Mouse (Mus musculus) heart, adult 2 months (tissue): Measurements from ENCODE around the gene Ms4a10. TPM values are rescaled to one million over a fixed set of nuclear protein-coding genes. Genes with fewer than 3 reads are reported as not detected.

Source experiments
- DNase-seq, 2 experiments: peaks; one replicate each; pipeline ENCODE4 v3.0.0; 2021
- H3K27ac ChIP-seq: fragments of 200-600 bp; 2 replicates; pipeline ENCODE4 v1.8.1; 2022
- H3K27me3 ChIP-seq: fragments of 200-500 bp; 2 replicates; pipeline ENCODE4 v1.6.1; 2012; ENCODE audit warnings: mild to moderate bottlenecking, low read length, inconsistent platforms, mixed read lengths; ENCODE audit not compliant: control insufficient read depth, insufficient read depth
- H3K36me3 ChIP-seq: fragments of 200-500 bp; 2 replicates; pipeline ENCODE4 v1.6.1; 2012; ENCODE audit warnings: low read length, inconsistent platforms; ENCODE audit not compliant: control insufficient read depth, insufficient read depth
- H3K4me1 ChIP-seq: fragments of 200-500 bp; 2 replicates; pipeline ENCODE4 v1.6.1; 2011; ENCODE audit warnings: low read length; ENCODE audit not compliant: control insufficient read depth, insufficient read depth
- H3K4me3 ChIP-seq: fragments of 200-600 bp; 2 replicates; pipeline ENCODE4 v1.8.1; 2022
- H3K79me2 ChIP-seq: fragments of 200-500 bp; replicated peaks from 2 replicates; pipeline ENCODE4 v1.6.1; 2012; ENCODE audit warnings: mild to moderate bottlenecking, inconsistent platforms, low read length, moderate library complexity, mixed read lengths; ENCODE audit not compliant: control insufficient read depth, insufficient read depth
- H3K9ac ChIP-seq: fragments of 200-500 bp; 2 replicates; pipeline ENCODE4 v1.6.1; 2012; ENCODE audit warnings: low read depth, mild to moderate bottlenecking, control low read depth, inconsistent platforms, low read length, mixed read lengths
- CTCF ChIP-seq: fragments of 200-600 bp; IDR thresholded peaks from 2 replicates; pipeline ENCODE4 v1.8.1; 2022; ENCODE audit warnings: antibody characterized with exemption, mild to moderate bottlenecking, moderate library complexity
- EP300 ChIP-seq: fragments of 200-500 bp; IDR thresholded peaks from 2 replicates; pipeline ENCODE4 v1.6.1; 2011; ENCODE audit warnings: low read depth, low read length, control low read depth; ENCODE audit not compliant: insufficient read depth
- POLR2A ChIP-seq: fragments of 200-500 bp; IDR thresholded peaks from 2 replicates; pipeline ENCODE4 v1.6.1; 2011; ENCODE audit warnings: mild to moderate bottlenecking, low read depth, low read length, control low read depth; ENCODE audit not compliant: insufficient read depth
- WGBS: fragments of 180-500 bp; shearing (Covaris S2); methylation state at CpG from one replicate; pipeline ENCODE4 v1.1.7; 2018; 5-methylcytosine and 5-hydroxymethylcytosine counted together
- intact Hi-C: fragments of 180-260 bp; cut with DNase I; formaldehyde crosslinking; loops from one replicate; pipeline ENCODE4 v1.15.1; 2025
- polyA plus RNA-seq: library from polyadenylated mRNA; depleted of rRNA; stranded (reverse); fragments of >200 nt; gene quantifications from 2 replicates; pipeline ENCODE4 v1.2.3, GENCODE M21; 2012
- total RNA-seq, 2 experiments: library from RNA; stranded (reverse); gene quantifications; 2 replicates each; pipeline ENCODE4 v1.2.3; 2021

Gene Ms4a10
- total and polyA plus RNA-seq, 3 experiments: not detected

DNA sequence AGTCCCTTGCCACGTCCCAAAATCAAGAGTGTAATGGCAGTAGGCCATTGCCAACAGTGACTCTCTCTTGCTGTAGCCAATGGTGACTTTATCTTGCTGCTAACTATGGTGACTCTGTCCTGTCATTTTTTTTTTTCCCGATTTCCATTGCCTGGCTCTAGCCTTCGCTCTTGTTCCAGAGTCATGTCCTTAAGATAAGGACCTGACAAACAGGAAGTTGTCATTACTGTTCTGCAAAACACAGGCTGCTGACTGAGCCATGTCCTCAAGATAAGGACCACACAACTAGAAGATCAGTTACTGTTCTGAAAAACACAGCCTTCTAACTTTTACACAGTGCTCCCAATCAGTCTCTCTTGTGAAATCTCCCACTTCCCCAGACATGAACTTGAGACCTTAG lies 4.0 kb downstream of the Ms4a10 start:
- no peaks in the 10 kb centered on the region for H3K27me3 ChIP-seq
- H3K9ac ChIP-seq: no peak overlapping the region
- DNase-seq: no peak
- H3K4me3 ChIP-seq: no peak overlapping the region
- H3K4me1 ChIP-seq: no peaks in the 10 kb centered on the region
- intact Hi-C loops: no loop called here
- H3K27ac ChIP-seq: no peak overlapping the region
- 12% methylated on average over 3 of the region's 3 CpGs for WGBS
- no peaks in the 10 kb centered on the region for H3K36me3 ChIP-seq
- H3K79me2 ChIP-seq: no peaks in the 10 kb centered on the region
- TF ChIP-seq CTCF (no peak), POLR2A (no peak), EP300 (no peak)

DNA sequence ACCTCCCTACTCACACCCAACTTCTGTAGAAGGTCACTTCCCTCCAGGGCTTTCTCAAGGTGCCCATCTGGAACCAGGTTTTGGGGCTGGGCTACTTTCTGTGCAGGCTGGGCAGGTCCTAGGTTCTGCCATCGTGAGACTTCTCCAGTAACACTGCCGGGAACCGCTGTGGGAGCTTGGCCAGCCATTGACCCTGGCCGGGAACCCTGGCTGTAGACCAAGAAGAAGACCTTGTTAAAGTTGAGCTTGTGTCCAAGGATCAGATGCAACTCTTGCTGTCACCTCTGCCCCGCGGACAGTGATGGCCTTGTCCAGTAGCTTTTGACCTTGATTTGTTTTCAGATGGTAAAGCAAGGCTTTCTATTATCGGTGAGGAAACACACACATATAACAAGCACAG lies 5.9 kb downstream of the Ms4a10 start:
- WGBS: 83% methylated on average over 7 of the region's 7 CpGs
- H3K27ac ChIP-seq: no peak overlapping the region
- no peak overlapping the region for H3K9ac ChIP-seq
- no peaks in the 10 kb centered on the region for H3K4me1 ChIP-seq
- no peaks in the 10 kb centered on the region for H3K36me3 ChIP-seq
- intact Hi-C loops: no loop called here
- no peak for DNase-seq
- no peaks in the 10 kb centered on the region for H3K27me3 ChIP-seq
- H3K4me3 ChIP-seq: no peak overlapping the region
- H3K79me2 ChIP-seq: no peaks in the 10 kb centered on the region
- TF ChIP-seq EP300 (no peak), CTCF (no peak), POLR2A (no peak)

DNA sequence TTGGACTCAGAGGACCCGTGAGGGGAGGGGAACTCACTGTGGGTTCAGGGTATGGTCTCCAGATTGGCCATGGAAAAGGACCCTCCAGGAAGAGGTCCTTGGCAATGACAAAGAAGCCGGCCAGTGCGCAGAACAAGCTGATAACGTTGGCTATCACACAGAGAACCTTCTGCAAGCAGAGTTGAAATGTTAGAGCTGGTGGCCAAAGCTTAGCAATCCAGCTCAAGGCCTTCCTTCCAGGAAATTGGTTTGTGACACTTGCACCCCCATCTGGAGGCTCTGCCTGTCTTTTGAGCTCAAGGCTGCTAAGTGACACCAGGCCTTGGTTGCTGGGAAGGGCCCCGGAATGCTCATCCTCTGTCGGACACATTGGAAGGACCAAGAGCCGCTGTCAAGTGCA lies 8.7 kb downstream of the Ms4a10 start:
- H3K36me3 ChIP-seq: no peaks in the 10 kb centered on the region
- H3K27me3 ChIP-seq: no peaks in the 10 kb centered on the region
- no peak for DNase-seq
- no peaks in the 10 kb centered on the region for H3K79me2 ChIP-seq
- 72% methylated on average over 7 of the region's 7 CpGs for WGBS
- TF ChIP-seq CTCF: no peak
- TF ChIP-seq EP300: no peak
- TF ChIP-seq POLR2A: no peak
- intact Hi-C loops: no loop called here
- no peak overlapping the region for H3K27ac ChIP-seq
- H3K4me1 ChIP-seq: no peaks in the 10 kb centered on the region
- H3K4me3 ChIP-seq: no peak overlapping the region
- H3K9ac ChIP-seq: no peak overlapping the region

DNA sequence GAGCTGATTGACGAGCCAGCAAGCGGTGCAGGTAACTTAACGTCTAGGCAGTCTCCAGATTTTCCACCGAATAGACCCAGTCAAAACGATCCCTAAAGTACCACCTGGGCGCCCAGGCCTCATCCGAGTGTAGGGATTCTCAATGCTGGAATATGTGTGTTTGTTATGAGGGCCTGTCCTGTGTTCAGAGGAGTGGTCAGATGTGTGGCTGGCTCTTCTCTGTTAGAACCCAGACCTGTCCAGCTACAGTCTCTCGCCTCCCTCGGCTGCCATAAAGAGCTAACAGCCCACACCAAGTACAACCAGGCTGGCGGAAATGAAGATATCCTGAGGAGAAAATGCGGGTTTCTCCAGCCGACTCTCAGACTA lies 14.5 kb downstream of the Ms4a10 start:
- TF ChIP-seq CTCF (no peak), POLR2A (no peak), EP300 (no peak)
- Histone ChIP-seq H3K27ac (no peak overlapping the region), H3K9ac (no peak overlapping the region), H3K36me3 (no peaks in the 10 kb centered on the region), H3K4me1 (no peaks in the 10 kb centered on the region), H3K27me3 (no peaks in the 10 kb centered on the region), H3K4me3 (no peak overlapping the region), H3K79me2 (no peaks in the 10 kb centered on the region)
- DNase-seq: no peak
- WGBS: 42% methylated on average over 12 of the region's 12 CpGs
- intact Hi-C loops: loop anchor here (2.0 to 5.0 kb wide), 4 partner anchors 51 to 295 kb away; partner anchors contain the start of gene Cd6

DNA sequence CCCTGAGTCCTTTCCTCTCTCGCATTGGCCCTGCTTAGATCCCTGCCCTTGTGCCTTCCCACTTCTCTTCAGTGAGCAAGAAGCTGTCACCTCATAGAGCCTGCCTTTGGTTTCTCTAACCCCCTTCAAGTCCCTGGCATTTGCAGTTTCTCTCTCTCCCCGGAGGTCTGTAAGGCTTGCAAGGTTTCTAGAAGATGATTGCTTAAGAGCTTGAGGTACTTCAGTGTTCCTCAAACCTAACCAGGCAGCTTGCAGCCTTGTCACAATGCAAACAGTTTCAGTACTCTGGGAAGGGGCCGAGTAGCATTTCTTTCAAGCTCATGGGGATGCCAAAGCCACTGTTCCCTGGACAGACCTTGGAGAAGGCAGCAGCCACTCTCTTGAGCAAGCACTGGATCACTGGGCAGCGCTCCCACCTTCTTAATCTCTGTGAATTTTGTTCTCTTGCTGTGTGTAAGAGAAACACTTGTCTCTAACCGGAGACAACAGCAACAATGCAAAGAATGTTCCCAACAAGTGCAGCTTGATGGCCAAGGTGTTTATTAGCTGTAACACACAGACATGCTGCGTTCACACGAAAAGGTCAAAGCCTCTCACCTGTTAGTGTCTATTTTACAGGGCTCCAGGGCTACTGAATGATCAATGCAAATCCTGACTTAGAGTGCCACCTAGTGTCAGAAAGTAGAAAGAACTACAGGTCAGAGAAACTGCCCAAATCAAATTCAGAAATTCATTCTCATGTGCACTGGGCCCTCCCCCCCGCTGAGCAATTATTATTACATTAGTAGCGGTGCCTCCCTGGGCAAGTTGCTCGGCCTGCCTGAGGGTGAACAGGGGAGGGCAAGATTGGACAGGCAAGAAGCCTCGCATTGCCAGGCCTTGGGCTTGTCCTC lies 15.1 kb downstream of the Ms4a10 start:
- Histone ChIP-seq H3K9ac (no peak overlapping the region), H3K4me1 (no peaks in the 10 kb centered on the region), H3K79me2 (no peaks in the 10 kb centered on the region), H3K27ac (no peak overlapping the region), H3K4me3 (no peak overlapping the region), H3K36me3 (no peaks in the 10 kb centered on the region), H3K27me3 (no peaks in the 10 kb centered on the region)
- DNase-seq: no peak
- 0 out of 2 replicates have a peak, but pooled peaks have one; percentile 24 for TF ChIP-seq EP300
- peak; percentile 88 for TF ChIP-seq CTCF
- no peak for TF ChIP-seq POLR2A
- WGBS: 27% methylated on average over 11 of the region's 11 CpGs
- intact Hi-C loops: loop anchor here (2.0 to 5.0 kb wide), 4 partner anchors 51 to 295 kb away; partner anchors contain the start of gene Cd6
